Mouse (Mus musculus): ENCODE data around the gene Zfp983.
"Not testable (repeated sequence)": the region's sequence is repeated elsewhere in the genome, so short reads cannot be mapped to it uniquely, and the experiment has no call there.

Zfp983 gene

DNA sequence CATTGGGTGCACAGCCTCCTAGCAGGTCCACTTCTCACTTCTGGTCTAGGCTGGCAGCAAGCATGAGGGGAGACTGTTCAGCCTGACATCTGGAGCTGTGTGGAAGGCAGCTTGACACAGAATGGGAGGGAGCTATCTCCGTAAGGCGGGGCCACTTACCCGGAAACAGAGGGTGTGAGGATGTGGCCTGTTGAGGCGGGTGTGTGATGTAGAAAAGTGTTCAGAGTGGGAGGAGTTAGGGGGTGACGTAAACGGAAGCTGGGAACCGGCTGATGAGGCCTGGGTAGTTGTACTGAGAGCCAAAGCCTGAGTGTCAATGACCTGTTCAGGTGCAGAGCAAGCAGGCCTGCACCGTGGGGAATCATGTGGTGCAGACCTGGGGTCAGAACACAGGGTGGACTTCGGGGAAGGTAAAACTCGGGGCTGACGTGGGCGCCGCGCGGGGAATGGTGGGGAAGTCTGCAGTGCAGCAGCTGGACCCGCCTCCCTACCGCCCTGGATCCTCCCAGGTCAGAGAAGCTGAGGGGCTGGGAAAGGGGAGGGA lies at the start of gene Zfp983:
Gene Zfp983, plus strand, starts transcription at position 261 of the 544 bp plus-strand sequence.
- peak; percentile 88 to 91 for DNase-seq

GRCm38 (mm10) chr17:21616356-21616755 lies 34.1 kb upstream of the Zfp983 start:
- DNase-seq = no peak

GRCm38 (mm10) chr17:21617352-21617751 lies 33.1 kb upstream of the Zfp983 start:
- no peak for DNase-seq

GRCm38 (mm10) chr17:21623647-21624046 lies 26.8 kb upstream of the Zfp983 start:
- no peak for DNase-seq

DNA sequence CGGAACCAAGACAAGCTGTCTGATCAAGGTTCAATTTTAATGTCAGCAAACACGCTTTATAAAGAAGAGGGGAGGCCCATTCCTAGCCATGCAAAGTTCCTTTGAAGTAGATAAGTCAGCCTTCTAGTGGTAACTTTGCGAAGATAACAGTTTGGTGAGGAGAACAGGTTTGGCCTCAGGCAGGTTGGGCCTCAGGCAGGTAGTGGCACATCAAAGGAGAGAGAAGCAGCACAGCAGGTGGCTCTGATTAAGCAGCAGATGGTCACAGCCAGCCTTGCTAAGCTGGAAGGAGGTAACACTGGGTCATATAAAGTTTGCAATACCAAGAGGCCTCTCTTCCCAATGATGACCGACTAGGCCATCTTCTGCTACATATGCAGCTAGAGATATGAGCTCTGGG lies 14.7 kb upstream of the Zfp983 start:
- not testable (repeated sequence) for DNase-seq

DNA sequence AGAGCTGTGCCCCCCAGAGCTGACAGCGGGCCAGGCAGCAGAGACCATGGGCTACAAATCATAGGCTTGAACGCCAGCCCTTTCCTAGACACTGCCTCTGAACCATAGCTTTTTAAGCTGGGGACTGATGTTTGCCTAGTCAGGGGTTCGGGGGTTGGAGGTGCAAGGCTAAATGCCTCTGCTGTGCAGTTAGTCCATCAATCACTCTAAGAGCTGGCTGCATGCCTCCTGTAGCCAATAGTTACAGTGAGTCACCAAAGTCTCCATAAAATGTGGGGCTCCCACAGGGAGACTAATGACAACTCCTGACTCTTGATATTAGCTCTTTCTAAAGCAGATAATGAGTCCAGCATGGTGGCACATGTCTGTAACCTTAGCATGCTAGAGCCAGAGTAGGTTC lies 1.6 kb upstream of the Zfp983 start:
- no peak for DNase-seq

DNA sequence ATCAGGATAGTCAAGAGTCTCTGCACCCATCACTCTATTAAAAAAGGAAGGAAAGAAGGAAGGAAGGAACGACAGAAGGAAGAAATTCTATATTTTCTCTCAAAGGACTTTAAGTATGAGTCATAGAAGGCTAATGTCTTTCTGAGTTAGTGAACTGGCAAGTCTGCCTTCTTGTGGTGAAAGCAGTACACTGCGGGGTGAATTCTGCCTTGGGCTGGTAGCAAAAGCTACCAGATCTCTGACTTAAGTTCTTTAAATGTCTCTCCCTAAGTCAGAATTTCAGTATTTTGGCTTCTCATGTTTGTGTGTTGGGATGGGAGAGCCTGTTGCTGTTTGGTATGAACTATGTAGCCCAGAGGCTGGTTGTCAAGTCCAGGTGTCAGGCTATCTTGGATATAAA lies 488 bp upstream of the Zfp983 start:
- DNase-seq = peak; percentile 9 to 24

DNA sequence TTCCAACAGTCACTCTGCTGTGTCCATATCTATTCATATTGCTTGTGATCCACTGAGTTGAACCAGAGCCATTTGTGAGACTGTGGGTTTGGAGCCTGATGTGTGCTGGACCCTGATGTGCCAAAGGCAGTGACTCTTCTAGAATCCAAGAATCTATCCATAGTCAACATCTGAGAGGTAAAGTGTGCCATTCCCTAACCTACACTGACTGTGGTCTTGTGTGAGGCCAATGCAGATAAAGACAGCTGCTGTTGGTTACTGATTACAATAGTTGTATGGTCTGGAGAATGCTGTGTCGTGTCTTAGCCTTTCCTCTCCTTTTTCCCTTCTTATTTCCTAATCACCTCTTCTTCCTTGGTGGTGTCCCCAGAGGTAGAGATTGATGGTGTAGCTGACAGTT lies 28.4 kb downstream of the Zfp983 start:
- not testable (repeated sequence) for DNase-seq

DNA sequence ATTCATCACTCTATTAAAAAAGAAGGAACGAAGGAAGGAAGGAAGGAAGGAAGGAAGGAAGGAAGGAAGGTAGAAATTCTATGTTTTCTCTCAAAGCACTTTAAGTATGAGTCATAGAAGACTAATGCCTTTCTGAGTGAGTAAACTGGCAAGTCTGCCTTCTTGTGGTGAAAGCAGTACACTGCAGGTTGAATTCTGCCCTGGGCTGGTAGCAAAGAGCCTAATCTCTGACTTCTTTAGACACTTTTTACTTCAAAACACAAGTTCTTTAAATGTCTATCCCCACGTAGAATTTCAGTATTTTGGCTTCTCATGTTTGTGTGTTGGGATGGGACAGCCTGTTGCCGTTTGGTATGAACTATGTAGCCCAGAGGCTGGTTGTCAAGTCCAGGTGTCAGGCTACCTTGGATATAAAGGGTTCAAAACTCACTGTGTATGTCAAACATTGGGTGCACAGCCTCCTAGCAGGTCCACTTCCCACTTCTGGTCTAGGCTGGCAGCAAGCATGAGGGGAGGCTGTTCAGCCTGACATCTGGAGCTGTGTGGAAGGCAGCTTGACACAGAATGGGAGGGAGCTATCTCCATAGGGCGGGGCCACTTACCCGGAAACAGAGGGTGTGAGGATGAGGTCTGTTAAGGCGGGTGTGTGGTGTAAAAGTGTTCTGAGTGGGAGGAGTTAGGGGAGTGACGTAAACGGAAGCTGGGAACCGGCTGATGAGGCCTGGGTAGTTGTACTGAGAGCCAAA lies 29.0 kb downstream of the Zfp983 start:
- DNase-seq = peak; percentile 92 to 95

GRCm38 (mm10) chr17:21680019-21680376 lies 29.6 kb downstream of the Zfp983 start:
- not testable (repeated sequence) for DNase-seq

DNA sequence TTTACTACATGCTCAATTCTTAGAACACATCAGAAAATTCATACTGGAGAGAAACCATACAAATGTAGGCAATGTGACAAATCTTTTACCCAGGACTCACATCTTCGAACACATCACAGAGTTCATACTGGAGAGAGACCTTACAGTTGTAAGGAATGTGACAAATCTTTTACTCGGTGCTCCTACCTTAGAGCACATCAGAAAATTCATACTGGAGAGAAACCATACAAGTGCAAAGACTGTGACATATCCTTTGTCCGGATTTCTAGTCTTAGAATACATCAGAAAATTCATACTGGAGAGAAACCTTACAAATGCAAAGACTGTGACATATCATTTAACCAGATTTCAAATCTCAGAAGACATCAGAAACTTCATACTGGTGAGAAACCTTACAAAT lies 41.1 kb downstream of the Zfp983 start, which contains the start of gene Gm10226:
Gene Gm10226, plus strand, starts transcription at position 301 of the 400 bp plus-strand sequence.
- DNase-seq = no peak

DNA sequence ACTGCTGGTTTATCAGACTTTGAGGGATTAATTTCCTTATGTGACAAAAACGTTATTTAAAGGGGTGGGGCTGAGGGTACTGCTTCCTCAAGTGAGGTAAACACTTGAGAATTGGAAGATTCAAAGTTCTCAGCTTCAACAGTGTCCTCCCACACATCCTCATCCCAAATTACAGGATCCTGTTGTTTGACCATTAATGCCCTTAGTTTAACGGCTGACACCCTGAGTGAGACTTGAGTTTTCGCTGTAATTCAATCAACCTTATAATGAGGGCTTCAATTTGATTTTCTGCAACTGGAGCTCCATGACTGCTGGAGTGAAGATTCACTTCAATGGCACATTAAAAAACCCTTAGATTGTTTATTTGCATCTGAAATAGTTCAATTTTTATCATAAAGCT lies 42.9 kb downstream of the Zfp983 start:
- DNase-seq = no peak

GRCm38 (mm10) chr17:21696073-21696472 lies 45.6 kb downstream of the Zfp983 start:
- DNase-seq = no peak

DNA sequence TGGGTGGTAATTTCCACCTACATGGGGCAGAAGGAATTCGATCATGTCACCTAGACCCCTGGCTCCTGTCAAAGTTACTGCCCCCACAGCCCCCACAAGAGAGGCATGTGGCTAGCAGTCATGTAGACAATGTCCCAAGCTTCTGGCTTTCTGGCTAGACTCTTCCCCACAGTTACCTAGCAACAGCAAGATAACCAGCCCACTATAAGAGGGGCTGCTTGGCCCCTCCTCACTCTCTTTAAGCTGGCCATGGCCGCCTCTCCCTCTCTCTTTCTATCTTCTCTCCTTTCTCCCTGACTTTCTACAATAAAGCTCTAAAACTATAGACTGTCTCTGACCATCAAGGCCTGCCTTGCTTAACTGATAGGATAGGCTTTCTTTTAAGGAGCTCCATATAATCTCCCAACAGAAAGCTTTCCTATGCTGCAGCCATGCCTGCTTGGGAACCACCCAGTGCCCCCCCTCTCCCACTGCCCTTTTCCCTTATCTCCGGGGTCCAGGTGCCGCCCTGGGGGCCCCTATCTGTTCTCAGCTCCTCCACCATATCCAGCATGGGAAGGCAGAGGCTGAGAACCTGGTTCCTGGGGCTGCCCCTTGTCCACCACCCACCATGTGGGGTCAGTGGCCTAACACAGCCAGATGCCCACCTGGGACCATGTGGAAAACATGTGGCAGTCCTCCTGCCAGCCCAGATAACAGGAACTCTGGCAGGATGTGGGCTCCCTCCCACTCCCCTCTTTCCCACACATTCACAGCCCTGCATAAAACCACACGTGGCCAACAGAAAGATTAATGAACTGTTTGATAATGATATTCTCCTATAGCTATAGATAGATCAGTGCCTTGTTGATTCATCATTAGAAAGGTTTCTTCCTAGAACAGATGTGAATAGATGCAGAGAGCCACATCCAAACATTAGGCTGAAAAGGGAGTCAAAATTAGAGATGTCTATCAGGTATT lies 52.1 kb downstream of the Zfp983 start:
- no peak for DNase-seq

DNA sequence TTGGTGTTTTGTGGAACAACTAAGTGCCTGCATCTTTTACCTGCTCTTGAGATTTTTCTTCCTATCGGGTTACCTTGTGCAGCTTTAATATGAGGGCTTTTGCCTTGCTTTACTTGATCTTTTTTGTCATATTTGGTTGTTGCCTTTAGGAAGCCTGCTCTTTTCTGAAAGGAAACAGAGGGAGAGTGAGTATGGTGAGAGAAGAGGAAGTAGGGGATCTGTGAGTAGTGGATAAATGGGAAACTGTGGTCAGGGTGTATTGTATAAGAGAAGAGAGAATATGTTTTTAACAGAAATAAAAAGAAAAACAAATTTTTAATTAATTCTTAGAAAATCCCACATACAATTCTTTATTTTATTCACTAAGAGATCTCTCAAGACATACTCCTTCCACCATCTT lies 53.0 kb downstream of the Zfp983 start:
- no peak for DNase-seq

DNA sequence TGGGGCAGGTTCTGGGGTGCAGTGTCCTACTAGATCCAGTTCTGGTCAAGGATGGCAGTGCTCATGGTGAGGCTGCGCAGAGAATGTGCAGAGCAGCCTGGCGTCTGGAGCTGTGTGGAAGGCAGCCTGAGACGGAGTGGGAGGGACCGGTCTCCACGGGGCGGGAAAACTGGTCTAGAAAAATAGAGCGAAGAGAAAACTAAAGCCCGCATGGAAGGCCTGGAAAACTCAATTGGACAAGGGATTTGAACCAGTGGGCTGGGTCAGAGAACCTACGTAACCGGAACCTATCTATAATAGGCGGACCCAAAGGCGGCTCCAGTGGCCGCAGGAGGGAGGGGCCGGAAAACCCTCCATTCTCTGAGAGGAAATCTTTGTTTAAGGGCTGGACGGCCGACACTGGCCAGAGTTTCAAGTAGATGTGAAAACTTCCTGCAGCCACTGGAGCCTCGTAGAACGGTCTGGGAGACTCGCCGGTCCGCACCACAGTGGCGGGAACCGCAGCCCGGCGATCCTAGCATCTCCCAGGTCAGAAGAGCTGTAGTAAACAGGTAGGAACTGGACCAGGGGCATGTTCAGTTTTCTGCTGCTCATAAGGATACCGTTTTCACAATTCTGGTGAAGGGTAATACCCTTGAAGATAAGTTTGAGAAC lies 57.0 kb downstream of the Zfp983 start, which contains the start of gene Zfp760:
Gene Zfp760, plus strand, starts transcription at position 399 of the 654 bp plus-strand sequence.
- peak; percentile 93 to 95 for DNase-seq

DNA sequence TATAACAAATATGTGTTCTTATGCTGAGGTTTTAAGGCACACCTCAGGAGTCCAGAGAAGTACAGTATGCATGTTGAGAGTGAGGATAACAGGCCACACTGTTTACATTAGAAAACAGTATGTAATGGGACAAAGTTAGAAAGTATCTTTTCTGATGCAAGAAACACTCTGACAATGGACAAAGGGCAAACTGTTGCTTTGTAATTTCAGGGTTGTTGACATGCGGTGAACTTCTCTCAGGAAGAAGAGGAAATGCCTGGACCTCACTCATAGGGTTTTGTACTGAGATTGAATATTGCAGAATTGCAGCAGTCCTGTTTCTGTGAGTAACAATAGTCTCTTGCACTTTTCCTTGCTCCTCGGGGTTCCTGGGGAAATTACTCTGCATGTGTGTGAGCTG lies 58.0 kb downstream of the Zfp983 start:
- DNase-seq = no peak
